Mouse (Mus musculus) heart, postnatal 0 days (tissue): Measurements from ENCODE around the gene Nup93.

Source experiments
- CTCF ChIP-seq: IDR thresholded peaks from 2 replicates; pipeline ENCODE4 v1.5.1; 2016; ENCODE audit warnings: antibody characterized with exemption, control low read depth, low read depth
- EP300 ChIP-seq: IDR thresholded peaks from 2 replicates; pipeline ENCODE4 v1.6.1; 2016; ENCODE audit warnings: antibody characterized with exemption, low read depth

DNA sequence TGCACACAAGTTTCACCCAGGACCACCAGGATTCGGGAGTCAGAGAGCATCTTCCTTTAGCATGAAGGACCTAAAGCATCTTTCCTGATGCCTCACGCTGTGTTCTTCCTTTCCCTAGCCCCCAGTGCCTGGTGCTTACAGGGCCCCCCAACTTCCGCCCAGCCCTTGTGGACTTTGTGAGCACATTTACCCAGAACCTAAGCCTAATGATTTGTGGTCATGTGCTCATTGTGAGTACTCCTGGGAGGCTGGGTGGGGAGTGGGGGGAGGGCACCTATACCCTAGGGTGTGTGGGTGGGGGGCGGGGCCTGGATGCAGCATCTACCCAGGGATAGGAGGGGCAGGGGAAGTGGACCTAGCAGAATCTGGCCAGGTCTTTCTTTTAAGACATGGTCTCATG lies 131.3 kb downstream of the Nup93 start:
- no peak for TF ChIP-seq EP300
- TF ChIP-seq CTCF: no peak
